Mouse (Mus musculus) embryonic facial prominence, embryonic 15.5 days (tissue): ENCODE measurements around the gene Strip1. TPM values are rescaled to one million over a fixed set of nuclear protein-coding genes. Genes with fewer than 3 reads are reported as not detected.

Source experiments
- ATAC-seq: fragments of 200-750 bp; cut with Nextera tagmentation; 2 replicates; pipeline ENCODE4 v1.8.0; 2017; ENCODE audit warnings: low read depth, moderate TSS enrichment; ENCODE audit not compliant: insufficient number of reproducible peaks, low FRiP score, low TSS enrichment
- H3K27ac ChIP-seq: fragments of 300-500 bp; sonication (generic); replicated peaks from 2 replicates; pipeline ENCODE4 v1.5.1; 2015; ENCODE audit warnings: mild to moderate bottlenecking, inconsistent platforms
- H3K27me3 ChIP-seq: fragments of 300-500 bp; sonication (generic); 2 replicates; pipeline ENCODE4 v1.6.1; 2015; ENCODE audit warnings: inconsistent platforms
- H3K36me3 ChIP-seq: fragments of 300-500 bp; sonication (generic); 2 replicates; pipeline ENCODE4 v1.6.1; 2015; ENCODE audit warnings: mild to moderate bottlenecking, inconsistent platforms
- H3K4me1 ChIP-seq: fragments of 300-500 bp; sonication (generic); 2 replicates; pipeline ENCODE4 v1.6.1; 2015; ENCODE audit warnings: inconsistent platforms
- H3K4me2 ChIP-seq: fragments of 300-500 bp; sonication (generic); replicated peaks from 2 replicates; pipeline ENCODE4 v1.6.1; 2015; ENCODE audit warnings: mild to moderate bottlenecking, inconsistent platforms
- H3K4me3 ChIP-seq: fragments of 300-500 bp; sonication (generic); replicated peaks from 2 replicates; pipeline ENCODE4 v1.5.1; 2015; ENCODE audit warnings: mild to moderate bottlenecking, inconsistent platforms
- H3K9ac ChIP-seq: fragments of 300-500 bp; sonication (generic); 2 replicates; pipeline ENCODE4 v1.6.1; 2015; ENCODE audit warnings: inconsistent platforms
- H3K9me3 ChIP-seq: fragments of 300-500 bp; sonication (generic); replicated peaks from 2 replicates; pipeline ENCODE4 v1.6.1; 2016; ENCODE audit warnings: inconsistent platforms
- WGBS: fragments of 180-500 bp; shearing (Covaris S2); methylation state at CpG from one replicate; pipeline ENCODE4 v1.1.7; 2015; 5-methylcytosine and 5-hydroxymethylcytosine counted together
- polyA plus RNA-seq: library from polyadenylated mRNA; unstranded; fragments of >200 nt; fragmentation: Nextera tagmentation; extraction: Ambion mirVana; gene quantifications from 2 replicates; pipeline ENCODE4 v1.2.1, GENCODE M21; 2015

The Strip1 gene
- polyA plus RNA-seq, 1 experiment from 2014 or later, result 55.8 TPM

- peak within 1 kb of the TSS; percentile 82 for H3K27ac ChIP-seq
- H3K4me3 ChIP-seq, result peak within 1 kb of the TSS; percentile 56
- H3K4me2 ChIP-seq, result peak within 1 kb of the TSS; percentile 65
- peaks cover 82% of the 10 kb centered on the region for H3K27me3 ChIP-seq
- H3K9ac ChIP-seq, result peak within 1 kb of the TSS; percentile 39
- no peaks in the 10 kb centered on the region for H3K9me3 ChIP-seq
- WGBS, result under 1% methylated on average over 38 of the region's 46 CpGs
- H3K4me1 ChIP-seq, result peaks cover 38% of the 10 kb centered on the region
- no peaks in the 10 kb centered on the region for H3K36me3 ChIP-seq
- peak; percentile 72 for ATAC-seq
Observed at GRCm38 (mm10) chr3:107594662-107595263, 36.7 kb downstream of the Strip1 start, which contains the start of gene Alx3. TSS of gene Alx3 (plus strand) at chr3:107595031.

- no peak for ATAC-seq
- Histone ChIP-seq H3K4me3 (no peak overlapping the region), H3K27me3 (peaks cover 75% of the 10 kb centered on the region), H3K9ac (no peak overlapping the region), H3K9me3 (no peaks in the 10 kb centered on the region), H3K36me3 (no peaks in the 10 kb centered on the region), H3K4me2 (peak overlapping the region; percentile 4; the same call in 1 of the 2 replicates), H3K4me1 (peaks cover 30% of the 10 kb centered on the region), H3K27ac (no peak overlapping the region)
- WGBS, result 42% methylated on average over 2 of the region's 2 CpGs
Observed at GRCm38 (mm10) chr3:107593632-107594031, 37.9 kb downstream of the Strip1 start.

DNA sequence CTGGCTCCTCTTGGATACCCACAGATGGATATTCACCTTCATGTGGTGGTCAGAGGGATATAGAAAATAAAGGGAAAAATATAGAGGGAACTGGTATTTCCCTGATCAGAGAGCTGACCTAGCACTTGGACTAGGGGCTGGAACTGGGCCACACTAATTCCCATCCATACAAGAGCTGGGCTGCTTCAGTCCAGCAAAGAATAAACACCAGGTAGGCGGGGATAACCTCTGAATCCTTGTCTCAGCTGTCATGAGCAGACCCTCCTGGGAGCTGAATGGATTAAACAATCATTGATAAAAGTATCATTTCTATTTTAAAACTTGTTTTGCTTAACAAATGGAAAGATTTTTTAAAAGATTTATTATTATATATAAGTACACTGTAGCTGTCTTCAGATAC lies 39.9 kb downstream of the Strip1 start:
- no peaks in the 10 kb centered on the region for H3K9me3 ChIP-seq
- H3K4me2 ChIP-seq, result no peak overlapping the region
- H3K27me3 ChIP-seq, result peaks cover 79% of the 10 kb centered on the region
- H3K4me3 ChIP-seq, result no peak overlapping the region
- H3K9ac ChIP-seq, result no peak overlapping the region
- no peaks in the 10 kb centered on the region for H3K36me3 ChIP-seq
- H3K4me1 ChIP-seq, result peaks cover 29% of the 10 kb centered on the region
- WGBS, result 74% methylated on average over 1 of the region's 1 CpGs
- no peak for ATAC-seq
- no peak overlapping the region for H3K27ac ChIP-seq

DNA sequence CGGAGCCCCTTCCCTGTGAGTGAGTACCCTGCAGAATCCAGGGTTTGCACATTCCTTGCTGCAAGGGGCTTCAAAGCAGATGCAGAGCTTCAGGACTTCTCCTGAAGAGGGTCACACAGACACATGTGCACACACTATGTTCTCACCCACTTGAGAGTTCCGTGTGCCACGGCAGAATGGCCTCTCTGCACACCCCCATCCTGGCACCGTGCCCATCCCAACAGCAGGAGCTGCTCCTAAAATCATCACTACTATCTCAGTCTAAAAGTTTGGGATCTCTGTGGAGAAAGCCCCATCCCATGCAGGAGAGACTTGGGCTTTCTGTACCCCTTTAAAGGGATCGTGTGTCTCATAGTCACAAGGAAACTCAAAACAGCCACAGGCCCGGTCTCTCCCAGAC lies 45.0 kb downstream of the Strip1 start:
- Histone ChIP-seq H3K4me2 (no peak overlapping the region), H3K9ac (no peak overlapping the region), H3K36me3 (no peaks in the 10 kb centered on the region), H3K9me3 (no peaks in the 10 kb centered on the region), H3K27me3 (peaks cover 75% of the 10 kb centered on the region), H3K4me3 (no peak overlapping the region), H3K4me1 (peaks cover 20% of the 10 kb centered on the region), H3K27ac (no peak overlapping the region)
- no peak for ATAC-seq
- WGBS, result 46% methylated on average over 6 of the region's 6 CpGs

DNA sequence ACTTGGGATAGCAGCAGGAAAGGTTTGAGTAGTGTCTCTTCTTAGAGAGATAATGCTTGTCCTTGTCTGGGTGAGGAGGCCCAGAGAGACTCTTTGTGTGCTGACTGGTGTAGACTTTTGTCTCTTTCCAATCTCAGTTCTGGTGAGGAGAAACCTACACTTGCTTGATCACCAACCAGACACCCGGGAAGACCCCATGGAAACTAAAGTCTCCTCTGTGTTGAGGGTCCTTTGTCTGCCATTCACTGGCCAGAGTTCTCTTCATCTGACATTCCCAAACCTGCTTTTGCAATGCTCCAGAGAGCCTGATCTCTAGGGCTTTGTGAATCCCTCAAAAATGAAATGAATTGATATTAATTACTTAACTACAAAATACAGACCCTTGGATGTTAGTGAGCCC lies 47.6 kb downstream of the Strip1 start:
- Histone ChIP-seq H3K9ac (no peak overlapping the region), H3K4me3 (no peak overlapping the region), H3K9me3 (no peaks in the 10 kb centered on the region), H3K4me1 (peaks cover 24% of the 10 kb centered on the region), H3K27me3 (peaks cover 80% of the 10 kb centered on the region), H3K4me2 (peak overlapping the region; percentile 76; the same call in 1 of the 2 replicates), H3K36me3 (no peaks in the 10 kb centered on the region), H3K27ac (no peak overlapping the region)
- no peak for ATAC-seq
- 27% methylated on average over 1 of the region's 1 CpGs for WGBS

DNA sequence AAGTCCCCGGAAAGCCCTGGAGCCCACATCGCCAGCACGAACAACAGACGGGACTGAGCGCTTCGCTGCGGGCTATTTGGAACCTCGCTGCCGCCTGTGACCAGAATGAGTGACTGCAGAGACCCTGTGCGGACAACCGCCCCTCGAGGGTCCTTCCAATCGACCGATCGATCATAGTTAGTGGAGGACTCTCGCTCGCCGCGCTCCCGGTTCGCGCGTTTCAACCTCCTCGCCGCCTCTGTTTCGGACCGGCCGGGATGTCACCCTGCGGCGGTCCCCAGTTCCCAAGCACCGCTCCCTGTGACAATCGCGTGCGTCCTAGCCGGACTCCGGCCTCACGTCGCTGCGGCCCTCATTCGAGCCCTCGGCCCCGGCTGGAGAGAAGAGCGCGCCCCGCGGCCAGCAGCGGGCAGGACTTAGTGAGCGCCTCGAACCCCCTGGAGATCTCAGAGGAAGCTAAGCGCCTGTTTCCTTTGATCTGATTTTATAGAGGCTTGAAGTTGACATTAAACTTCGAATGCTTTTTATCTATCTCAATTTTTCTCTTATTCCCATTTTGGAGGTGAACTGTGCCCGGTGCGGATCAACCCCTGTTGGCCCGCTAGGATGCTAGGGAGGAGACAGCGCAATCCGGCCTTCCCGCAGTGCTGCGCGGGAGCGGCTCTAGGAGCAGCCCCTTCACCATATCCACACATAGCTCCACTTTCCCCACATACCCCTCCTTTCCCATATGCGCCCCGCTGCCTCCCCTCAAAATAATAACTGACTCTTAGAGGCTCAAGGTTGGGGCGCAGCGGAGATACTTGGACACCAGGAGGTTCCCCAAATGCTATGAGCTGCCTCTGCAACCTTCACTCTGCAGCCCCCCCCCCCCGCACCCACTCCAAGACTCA lies 48.4 kb downstream of the Strip1 start:
- Histone ChIP-seq H3K4me2 (peak overlapping the region; percentile 76), H3K9ac (0 out of 2 replicates have a peak overlapping the region, but pooled peaks have one; percentile 5), H3K27ac (peak overlapping the region; percentile 36), H3K4me1 (peaks cover 24% of the 10 kb centered on the region), H3K4me3 (peak overlapping the region; percentile 42), H3K36me3 (no peaks in the 10 kb centered on the region), H3K27me3 (peaks cover 73% of the 10 kb centered on the region), H3K9me3 (no peaks in the 10 kb centered on the region)
- WGBS, result under 1% methylated on average over 65 of the region's 65 CpGs
- ATAC-seq, result no peak

DNA sequence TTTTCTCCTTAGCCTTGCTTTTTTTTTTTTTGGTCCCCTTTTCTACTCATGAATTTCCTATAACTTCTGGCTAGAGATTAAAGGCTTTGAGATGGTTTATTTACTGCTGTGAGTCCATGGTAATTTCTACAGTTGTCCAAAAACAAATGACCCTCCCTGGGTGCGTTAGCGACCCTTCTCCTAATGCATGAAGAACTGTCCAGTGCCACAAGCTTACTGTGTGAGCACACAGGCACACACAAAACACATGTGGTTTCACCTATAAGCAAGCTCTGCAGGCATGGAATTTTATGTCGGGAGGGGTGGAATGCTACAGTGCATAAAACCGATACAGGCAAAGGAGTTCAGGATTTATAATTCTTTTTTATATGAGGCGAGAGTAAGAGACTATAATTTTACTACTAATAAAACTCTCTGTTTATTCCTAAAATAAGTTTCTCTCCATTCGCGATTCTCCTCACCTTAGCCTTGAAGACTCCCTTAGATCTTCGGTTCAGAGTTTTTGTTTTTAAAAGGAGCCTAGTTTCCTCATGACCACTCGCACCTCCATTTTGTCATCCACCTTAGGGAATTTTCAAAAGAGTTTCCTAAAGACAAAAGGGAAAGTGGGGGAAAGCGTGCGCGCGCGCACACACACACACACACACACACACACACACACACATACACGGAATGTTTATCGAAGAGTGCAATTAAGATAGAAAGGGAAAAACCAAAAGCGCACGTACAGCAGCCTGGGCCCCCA lies 49.2 kb downstream of the Strip1 start:
- H3K36me3 ChIP-seq, result no peaks in the 10 kb centered on the region
- peaks cover 67% of the 10 kb centered on the region for H3K27me3 ChIP-seq
- no peak for ATAC-seq
- no peaks in the 10 kb centered on the region for H3K9me3 ChIP-seq
- H3K4me2 ChIP-seq, result peak overlapping the region; percentile 76
- H3K27ac ChIP-seq, result peak overlapping the region; percentile 36
- peaks cover 24% of the 10 kb centered on the region for H3K4me1 ChIP-seq
- 0 out of 2 replicates have a peak overlapping the region, but pooled peaks have one; percentile 5 for H3K9ac ChIP-seq
- H3K4me3 ChIP-seq, result peak overlapping the region; percentile 42
- WGBS, result 3% methylated on average over 18 of the region's 18 CpGs

DNA sequence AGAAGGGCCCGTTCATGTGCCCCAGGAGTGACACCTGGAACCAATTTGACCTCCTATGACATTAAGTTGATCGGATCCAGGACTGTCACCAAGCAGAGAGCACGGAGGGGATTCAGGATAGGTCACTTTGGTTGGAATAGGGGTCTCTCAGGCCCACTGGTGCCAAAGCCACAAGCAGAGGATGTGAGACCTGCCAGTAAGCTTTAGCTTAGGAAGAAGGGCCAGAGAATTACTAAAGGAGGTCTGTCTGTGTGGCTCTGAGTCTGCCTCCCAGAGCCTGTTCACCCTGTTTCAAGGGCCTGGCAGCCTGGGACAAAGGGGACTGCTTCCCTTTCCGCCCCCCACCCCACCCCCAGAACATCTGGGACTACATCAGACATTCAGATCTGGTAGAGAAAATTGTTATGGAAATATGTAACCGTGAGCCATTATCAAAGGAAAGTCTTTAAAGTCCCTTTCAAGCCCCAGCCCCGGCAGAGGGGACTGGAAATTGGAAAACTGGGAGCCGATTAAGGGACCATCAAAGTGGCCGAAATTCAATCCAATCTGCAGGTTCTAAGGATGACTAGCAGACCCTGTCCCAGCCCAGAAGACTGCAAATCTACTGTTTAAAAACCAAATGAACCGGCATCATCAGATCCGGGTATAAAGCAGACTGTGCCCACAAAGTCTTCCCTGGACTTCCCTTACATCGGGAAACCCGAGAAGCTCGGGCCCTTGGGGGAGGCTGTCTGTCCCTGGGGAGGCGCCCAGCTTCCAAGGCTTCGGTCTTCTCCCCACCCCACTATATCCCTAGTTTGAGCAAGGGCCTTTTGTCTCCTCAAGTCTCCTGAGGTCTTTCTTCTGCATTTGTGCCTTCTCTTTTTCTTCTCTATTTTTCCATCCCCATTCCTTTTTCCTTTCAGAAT lies 50.1 kb downstream of the Strip1 start:
- Histone ChIP-seq H3K36me3 (no peaks in the 10 kb centered on the region), H3K27ac (peak overlapping the region; percentile 60; the same call in 1 of the 2 replicates), H3K9ac (no peak overlapping the region), H3K27me3 (peaks cover 57% of the 10 kb centered on the region), H3K4me3 (no peak overlapping the region), H3K9me3 (no peaks in the 10 kb centered on the region), H3K4me1 (peaks cover 24% of the 10 kb centered on the region), H3K4me2 (peak overlapping the region; percentile 17; the same call in 1 of the 2 replicates)
- 10% methylated on average over 15 of the region's 15 CpGs for WGBS
- ATAC-seq, result no peak

DNA sequence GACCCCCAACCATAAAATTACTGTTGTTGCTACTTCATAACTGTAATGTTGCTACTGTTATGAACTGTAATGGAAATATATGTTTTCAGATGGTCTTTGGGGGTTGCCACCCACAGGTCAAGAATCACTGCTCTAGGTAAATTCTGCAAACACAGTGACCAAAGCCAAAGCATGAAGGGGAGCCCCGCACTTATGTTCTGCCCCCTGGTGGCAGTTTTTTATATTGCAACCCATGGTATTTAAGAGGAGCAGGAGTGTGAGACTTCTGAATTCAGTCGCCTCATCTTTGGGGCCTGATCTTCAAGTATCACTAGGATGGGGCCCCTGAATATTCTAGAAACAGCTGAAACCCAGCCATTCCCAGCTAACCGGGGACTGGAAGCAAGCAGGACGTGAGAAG lies 52.0 kb downstream of the Strip1 start:
- H3K27me3 ChIP-seq, result peaks cover 39% of the 10 kb centered on the region
- H3K27ac ChIP-seq, result no peak overlapping the region
- no peak overlapping the region for H3K9ac ChIP-seq
- WGBS, result 14% methylated on average over 4 of the region's 4 CpGs
- ATAC-seq, result no peak
- peaks cover 24% of the 10 kb centered on the region for H3K4me1 ChIP-seq
- no peak overlapping the region for H3K4me2 ChIP-seq
- H3K4me3 ChIP-seq, result no peak overlapping the region
- no peaks in the 10 kb centered on the region for H3K36me3 ChIP-seq
- no peaks in the 10 kb centered on the region for H3K9me3 ChIP-seq

- peaks cover 14% of the 10 kb centered on the region for H3K4me1 ChIP-seq
- 29% methylated on average over 3 of the region's 3 CpGs for WGBS
- no peaks in the 10 kb centered on the region for H3K36me3 ChIP-seq
- no peak overlapping the region for H3K4me3 ChIP-seq
- no peak overlapping the region for H3K4me2 ChIP-seq
- H3K9me3 ChIP-seq, result no peaks in the 10 kb centered on the region
- no peak overlapping the region for H3K27ac ChIP-seq
- H3K27me3 ChIP-seq, result peaks cover 23% of the 10 kb centered on the region
- no peak overlapping the region for H3K9ac ChIP-seq
- peak; percentile 63; the same call in 1 of the 2 replicates for ATAC-seq
Observed at GRCm38 (mm10) chr3:107577810-107578390, 53.6 kb downstream of the Strip1 start.
